Mouse (Mus musculus) kidney, adult 18-20 months (tissue): ENCODE data around the gene Tmem63a.
"Not testable (repeated sequence)": the region's sequence is repeated elsewhere in the genome, so short reads cannot be mapped to it uniquely, and the experiment has no call there.

Experiments used
- DNase-seq: peaks from one replicate; pipeline ENCODE4 v3.0.0; 2021

Gene Tmem63a

DNA sequence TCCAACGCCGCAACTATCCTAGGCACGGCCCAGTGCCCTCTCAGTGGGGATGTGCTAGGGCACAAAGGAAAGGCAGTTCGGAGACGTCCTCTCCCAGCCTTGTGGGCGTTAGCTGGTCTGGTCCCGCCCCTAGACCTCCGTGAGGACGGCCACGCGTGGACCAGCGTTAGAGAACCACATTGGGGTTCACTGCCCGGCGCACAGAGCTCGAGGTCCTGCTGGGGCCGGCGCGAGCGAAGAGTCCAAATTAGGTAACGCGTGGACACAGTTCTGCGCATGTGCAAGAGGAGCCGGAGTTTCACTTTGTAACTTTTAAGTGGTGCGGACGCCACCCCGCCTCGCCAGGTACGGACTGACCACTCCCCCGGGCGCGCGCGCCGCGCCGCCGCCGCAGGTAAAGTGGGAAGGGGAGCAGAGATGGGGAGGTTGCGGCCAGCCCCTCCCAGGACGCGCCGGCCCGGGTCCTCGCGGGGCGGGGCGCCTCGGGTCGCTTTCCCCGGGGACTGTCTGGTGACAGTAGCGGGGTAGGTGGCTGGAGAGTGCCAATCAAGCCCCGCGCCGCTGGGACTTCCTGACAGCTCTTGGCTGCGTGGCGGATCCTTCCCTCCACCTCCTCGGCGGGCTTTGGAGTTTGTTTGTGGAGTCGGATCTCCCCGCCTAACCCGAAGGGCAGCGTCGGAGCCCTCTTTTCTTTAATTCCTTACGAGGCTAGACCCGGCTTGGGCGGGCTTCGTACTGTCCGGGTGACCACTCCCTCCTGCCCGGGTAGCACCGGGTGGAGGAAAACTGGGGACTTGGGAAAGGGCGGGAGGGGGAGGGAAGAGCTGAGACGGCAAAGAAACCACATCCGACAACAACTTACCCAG is at the start of gene Tmem63a:
TSS of gene Tmem63a (plus strand) at position 179 of the 866 bp plus-strand sequence.
- peak; percentile 89 for DNase-seq

- no peak for DNase-seq
These were observed 49.3 kb upstream of the Tmem63a start, which contains the start of gene Lefty2 for GRCm38 (mm10) chr1:180892808-180893207. Gene Lefty2 (plus strand): TSS chr1:180893108.

DNA sequence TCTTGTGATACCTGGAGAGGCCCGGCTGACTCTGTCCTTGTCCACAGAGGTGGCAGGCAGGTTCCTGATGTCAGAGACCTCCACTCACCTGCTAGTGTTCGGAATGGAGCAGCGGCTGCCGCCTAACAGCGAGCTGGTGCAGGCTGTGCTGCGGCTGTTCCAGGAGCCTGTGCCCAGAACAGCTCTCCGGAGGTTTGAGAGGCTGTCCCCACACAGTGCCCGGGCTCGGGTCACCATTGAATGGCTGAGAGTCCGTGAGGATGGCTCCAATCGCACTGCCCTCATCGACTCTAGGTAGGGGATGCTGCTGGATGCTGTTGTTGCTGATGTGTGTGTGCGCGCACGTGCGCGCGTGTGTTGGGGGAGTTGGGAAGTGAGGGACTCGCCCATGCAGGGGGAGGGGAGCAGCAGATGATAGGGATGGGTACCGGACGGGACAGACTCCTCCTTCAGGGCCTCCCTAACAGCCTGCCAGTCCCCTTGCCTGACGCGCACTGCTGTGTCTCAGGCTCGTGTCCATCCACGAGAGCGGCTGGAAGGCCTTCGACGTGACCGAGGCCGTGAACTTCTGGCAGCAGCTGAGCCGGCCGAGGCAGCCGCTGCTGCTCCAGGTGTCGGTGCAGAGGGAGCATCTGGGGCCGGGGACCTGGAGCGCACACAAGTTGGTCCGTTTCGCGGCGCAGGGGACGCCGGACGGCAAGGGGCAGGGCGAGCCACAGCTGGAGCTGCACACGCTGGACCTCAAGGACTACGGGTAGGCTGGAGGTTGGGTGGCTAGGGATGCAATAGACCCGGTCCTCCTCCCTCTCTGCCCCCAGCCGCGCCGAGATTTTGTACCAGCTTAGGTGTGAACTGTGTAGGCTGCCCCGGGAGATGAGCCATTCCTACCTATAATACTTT is 47.8 kb upstream of the Tmem63a start:
- not testable (repeated sequence) for DNase-seq

DNA sequence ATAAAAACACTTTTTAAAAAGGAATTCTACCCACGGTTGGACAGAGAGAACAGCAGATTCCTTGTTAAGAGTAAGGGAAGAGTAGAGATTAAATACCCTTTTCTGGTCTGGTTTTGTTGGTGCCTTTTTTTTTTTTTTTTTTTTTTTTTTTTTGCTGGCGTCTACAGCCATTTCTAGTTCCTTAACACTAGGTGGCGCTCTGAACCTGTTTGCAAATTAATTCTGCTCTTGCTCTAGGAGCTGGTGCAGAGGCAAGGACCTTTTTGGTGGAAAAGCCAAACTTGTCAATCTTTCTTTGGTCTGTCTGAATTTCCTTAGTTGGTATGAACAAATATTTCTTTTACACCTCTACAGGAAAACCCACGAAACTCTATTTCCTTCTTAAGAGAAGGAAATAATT is 41.0 kb upstream of the Tmem63a start:
- DNase-seq: no peak

DNA sequence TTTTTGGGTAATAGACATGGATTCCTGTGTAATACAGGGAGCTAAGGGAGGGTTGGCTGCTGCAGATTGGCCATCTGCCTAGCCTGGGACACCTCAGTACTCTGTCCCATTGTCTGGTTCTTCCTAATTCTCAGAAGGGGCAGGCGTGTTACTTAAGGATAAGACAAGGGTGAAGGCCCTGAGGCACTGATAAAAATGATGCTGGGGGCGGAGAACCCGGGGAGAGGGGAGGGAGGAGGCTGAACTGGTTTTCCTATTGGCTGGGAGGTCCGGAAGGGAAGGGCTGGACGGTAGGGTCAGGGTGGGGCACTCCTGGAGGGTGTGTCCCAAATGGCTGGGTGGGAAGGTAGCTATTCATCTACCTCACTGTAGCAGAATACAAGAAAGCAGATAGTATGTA is 39.2 kb upstream of the Tmem63a start:
- DNase-seq: no peak

DNA sequence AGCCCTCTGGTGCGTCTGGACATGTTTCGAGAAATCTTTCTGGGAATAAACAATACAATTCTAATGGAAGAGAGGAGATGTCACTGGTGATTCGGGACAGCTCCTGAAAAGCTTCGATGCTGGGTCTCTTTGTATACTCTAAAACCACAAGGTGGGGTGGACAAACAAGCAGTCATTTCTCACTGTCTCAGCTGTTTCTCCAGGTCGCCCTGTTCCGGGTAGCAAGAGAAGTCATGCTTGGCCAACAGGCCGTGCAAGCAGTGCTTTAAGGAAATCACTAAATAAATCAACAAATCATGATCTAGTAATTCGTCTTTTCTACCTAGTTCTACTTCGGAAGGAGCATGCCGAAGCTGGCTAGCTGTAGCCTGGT is 38.5 kb upstream of the Tmem63a start:
- no peak for DNase-seq

DNA sequence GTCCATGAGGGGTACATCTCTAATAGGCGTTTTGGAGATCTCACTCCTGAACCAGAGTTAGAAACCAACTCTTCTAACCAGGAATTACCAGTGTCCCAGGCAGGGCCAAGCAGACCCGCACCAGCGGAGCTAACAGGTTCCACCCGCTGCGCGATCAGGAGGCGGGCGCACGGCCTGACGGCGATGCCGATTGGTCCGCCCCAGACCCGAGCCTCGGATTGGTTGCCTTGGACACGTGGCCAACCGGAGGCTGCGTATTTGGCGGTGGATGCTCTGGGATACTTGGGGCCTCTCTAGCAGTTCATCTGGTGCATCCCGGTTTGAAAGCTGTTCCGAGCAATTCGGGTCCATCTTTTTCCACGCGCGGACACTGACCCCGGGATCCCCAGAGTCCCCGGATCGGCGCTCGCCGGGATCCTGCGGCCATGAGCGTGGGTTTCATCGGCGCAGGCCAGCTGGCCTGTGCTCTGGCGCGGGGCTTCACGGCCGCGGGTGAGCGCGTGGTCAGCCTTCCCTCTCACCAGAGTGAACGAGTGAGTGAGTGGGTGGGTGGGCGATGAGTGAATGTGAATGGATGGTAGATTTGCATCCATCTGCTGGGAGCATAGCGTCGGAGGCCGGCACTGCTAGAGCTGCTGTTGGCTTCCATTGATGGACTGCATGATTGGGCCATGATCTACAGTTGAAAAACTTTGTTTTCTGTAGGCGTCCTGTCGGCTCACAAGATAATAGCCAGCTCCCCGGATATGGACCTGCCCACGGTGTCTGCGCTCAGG is 37.9 kb upstream of the Tmem63a start, which contains the start of gene Pycr2:
TSS of gene Pycr2 (plus strand) at position 255 of the 776 bp plus-strand sequence.
- DNase-seq: peak; percentile 93

- no peak for DNase-seq
These were observed 37.4 kb upstream of the Tmem63a start for GRCm38 (mm10) chr1:180904815-180905080.

- no peak for DNase-seq
These were observed 36.8 kb upstream of the Tmem63a start for GRCm38 (mm10) chr1:180905307-180905706.

DNA sequence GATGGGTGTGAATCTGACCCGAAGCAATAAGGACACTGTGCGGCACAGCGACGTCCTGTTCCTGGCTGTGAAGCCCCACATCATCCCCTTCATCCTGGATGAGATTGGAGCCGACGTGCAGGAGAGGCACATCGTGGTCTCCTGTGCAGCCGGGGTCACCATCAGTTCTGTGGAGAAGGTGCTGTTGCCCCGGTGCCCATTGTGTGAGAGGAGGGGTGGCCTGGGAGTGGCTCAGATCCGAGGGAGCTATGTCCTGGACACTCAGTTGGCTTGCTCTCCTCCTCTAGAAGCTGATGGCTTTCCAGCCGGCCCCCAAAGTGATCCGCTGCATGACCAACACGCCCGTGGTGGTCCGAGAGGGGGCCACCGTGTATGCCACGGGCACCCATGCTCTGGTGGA is 36.3 kb upstream of the Tmem63a start:
- no peak for DNase-seq

DNA sequence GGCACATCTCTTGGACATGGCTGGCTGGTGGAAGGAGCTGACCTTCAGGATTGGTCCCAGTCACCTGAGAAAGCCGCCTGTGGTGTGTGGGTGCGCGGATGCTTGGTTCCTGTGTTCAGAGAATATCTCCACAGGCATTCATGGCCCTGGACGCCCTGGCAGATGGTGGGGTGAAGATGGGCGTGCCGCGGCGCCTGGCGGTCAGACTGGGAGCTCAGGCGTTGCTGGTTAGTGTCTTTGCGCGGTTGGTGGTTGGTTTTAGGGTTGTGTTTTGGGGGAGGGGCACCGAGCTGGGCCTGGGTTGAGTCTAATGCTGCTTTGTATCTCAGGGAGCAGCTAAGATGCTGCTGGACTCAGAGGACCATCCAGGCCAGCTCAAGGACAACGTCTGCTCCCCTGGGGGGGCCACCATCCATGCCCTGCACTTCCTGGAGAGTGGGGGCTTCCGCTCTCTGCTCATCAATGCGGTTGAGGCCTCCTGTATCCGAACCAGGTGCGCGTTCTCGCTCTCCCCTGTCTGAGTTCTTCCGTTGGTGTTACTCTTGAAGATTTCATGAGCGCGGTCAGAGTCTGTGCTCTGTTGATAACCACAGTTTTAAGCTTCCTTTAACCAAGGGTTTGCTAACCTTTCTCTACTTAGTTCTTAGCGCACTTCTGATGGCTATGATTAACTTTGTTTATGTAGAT is 35.5 kb upstream of the Tmem63a start:
- no peak for DNase-seq

- DNase-seq: no peak
These were observed 31.0 kb upstream of the Tmem63a start for GRCm38 (mm10) chr1:180911138-180911537.

DNA sequence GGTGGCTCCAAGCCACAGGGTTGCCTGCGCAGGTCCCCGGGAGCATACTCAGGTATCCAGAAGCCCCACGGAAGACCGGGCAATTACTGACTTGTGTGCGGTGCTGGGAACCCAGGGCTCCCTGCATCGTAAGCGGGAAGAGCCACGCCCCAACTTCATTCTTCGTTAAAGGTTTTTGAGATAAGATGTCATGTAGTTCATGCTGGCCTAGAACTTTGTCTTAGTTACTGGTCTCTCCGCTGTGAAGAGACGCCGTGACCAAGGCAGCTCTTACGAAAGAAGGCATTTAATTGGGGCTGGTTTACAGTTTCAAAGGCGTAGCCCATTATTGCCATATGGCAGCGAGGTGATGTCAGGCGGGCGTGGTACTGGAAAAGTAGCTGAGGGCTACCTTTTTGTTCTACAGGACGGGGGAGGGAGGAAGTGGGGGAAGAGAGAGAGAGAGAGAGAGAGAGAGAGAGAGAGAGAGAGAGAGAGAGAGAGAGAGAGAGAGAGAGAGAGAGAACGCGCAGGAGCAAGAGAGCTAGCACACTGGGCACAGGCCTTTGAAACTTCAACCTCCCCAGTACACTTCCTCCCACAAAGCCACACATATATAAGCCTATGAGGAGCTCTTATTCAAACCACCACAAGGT is 30.4 kb upstream of the Tmem63a start:
- DNase-seq: no peak

DNA sequence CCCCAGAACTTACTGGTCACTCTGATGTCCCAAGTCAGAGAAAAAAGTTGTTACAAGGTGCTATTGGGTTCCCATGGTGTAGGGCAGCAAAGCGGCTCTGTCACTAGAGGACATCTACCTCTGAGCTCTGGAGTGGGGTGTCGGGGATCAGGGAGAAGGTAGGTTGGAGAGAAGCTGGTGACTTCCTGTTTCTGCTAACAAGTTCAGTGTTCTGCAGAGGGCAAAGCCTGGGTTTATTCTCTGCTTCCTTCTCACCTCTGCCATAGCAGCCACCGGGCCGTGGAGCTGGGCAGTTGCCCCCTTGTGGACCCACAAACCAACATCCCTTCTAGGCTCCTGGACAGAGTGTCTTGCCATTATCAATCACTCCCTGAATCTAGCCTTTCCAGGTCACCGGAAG is 29.4 kb upstream of the Tmem63a start:
- DNase-seq: no peak

DNA sequence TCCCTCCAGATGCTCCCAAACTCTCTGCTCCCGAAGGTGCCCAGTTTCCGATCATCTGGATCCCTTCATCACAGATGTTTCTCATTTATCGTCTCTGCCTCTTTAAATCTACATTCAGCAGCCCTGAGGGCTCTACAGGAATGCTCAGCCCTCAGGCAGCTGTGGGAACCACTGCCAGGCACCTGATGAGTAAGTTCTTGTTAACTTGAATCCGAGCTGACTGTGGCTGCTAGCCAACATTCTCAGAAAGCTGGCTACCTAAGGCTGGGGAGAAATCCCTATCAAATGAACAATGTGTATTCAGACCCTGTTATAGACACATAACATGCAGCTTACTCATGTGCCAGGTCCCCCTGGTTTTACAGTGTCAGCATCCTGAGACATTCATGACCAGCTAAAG is 28.3 kb upstream of the Tmem63a start:
- DNase-seq: no peak

- DNase-seq: no peak
These were observed 25.7 kb upstream of the Tmem63a start for GRCm38 (mm10) chr1:180916425-180916824.

DNA sequence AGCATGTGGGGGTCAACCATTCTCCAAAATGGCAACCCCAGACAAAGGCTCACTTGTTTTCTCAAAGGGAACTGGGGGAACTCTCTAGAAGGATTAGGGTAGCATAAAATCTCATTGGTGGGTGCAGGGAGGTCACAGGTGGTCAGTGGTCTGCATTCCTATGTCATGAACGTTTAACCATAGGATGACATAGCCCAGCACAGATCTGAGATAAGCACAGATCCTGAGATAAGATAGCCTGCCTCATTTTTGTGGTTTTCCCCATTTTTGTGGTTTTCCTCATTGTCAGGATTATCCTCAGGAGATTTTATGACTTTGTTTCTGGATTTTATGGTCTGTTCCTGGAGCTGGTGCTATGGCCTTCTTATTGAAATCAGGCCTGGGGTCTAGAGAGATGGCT is 25.1 kb upstream of the Tmem63a start:
- no peak for DNase-seq

- DNase-seq: no peak
These were observed 22.5 kb upstream of the Tmem63a start for GRCm38 (mm10) chr1:180919686-180920085.

DNA sequence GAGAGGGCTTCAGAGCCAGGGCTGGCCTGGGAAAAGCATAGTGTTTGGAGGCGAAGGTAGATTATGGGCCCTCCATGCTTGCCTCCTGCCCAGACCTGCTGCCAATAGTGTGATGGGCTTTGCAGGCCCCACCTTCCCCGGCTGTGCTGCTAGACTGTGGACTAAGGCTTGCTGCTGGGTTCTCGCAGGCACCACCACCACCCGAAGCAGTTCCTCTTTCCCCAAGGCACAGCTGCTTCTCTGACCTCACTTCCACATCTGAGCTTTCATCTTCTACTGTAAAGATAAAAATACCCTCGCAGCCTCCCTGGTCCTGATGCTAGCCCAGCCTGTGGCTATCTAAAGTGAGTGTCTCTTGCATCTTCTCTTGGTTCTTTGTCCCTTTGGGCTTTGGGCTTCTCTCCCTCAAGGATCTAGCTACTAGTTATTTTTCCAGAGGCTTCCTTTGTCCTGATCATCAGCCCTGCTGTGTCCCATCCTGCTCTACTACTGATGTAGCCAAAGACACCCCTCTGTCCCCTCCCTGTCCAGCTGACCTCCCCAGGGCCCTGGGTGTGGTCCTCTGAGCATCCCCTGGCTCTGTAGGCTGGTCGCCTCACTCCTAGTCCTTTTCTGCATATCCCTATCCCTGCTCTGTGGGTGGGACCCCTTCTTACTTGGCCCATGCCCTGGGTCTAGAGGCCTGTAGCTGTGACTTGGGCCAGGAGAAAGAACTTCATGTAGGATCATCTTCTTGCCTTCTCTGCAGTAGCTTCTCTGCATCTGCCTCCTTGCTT is 19.7 kb upstream of the Tmem63a start:
- DNase-seq: no peak

DNA sequence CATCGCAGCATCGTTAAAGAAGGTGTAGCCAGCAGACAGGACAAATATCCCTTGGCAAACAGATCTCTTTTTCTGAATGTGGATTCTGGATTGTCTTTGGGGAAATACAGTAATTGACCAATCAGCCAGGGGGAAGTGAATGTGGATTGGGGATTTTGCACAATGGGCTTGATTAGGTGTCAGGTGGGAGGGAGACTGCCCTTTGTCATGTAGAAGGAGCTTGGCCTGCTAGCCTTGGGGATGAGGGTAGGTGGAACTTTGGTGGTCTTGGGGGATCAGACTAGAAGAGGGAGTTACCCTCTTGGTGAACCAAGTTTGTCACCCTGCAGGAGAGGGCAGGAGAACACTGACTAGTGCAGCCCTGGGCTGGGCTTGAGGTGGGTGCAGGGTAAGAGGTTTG is 17.4 kb upstream of the Tmem63a start:
- DNase-seq: no peak

GRCm38 (mm10) chr1:180926286-180926685 is 15.9 kb upstream of the Tmem63a start:
- no peak for DNase-seq
